Mouse (Mus musculus): ENCODE results near the gene Spag8. TPM values are rescaled to one million over a fixed set of nuclear protein-coding genes. Genes with fewer than 3 reads are reported as not detected.
A peak's percentile ranks its signal among the peaks of the same experiment; 100 is the strongest.

Gene Spag8
- 1 to 10 TPM in 3 of 4 experiments, under 1 TPM in 1; 0.58 to 2.3 (median 1.4) TPM for total RNA-seq (2022)

DNA sequence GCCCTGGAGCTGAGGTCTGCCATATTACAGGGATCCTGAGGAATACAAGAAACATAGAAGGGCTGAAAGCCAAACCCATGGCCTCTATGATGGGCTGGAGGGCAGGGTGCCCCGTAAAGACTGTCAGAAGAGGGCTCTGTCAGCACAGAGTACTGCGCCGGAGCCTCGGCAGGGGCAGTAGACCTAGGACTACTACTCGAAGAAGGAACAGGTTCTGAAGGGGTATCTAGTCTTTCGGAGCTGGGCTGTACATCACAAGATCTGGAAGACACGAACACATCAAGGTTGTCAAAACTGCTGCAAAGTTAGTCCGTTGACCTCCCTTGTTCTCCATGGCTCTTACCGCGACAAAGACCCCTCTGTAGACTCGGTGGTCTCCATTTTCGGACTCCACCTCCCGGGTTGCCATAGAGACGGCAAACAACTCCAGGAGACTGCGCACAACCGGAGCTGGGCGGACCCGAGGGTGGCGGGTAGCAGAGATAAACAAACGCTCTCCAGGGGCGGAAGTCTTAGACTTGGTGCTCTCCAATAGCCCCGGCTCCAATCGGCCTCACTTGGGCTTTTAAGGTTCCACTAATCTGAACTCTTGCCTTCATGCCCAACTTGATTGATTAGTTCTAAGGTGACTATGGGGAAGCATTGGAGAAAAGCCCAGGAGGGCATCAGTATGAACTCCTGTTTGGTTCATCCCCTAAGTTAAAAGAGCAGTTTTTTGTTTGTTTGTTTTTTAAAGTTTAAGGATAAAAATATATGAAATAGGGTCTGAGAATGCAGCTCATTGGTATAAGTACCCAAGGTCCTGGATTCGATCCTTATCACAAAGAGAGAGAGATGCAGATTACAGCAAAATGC lies at the start of gene Spag8:
Gene Spag8 (minus strand): TSS at position 434 of the 855 bp plus-strand sequence.
- DNase-seq: no peak

DNA sequence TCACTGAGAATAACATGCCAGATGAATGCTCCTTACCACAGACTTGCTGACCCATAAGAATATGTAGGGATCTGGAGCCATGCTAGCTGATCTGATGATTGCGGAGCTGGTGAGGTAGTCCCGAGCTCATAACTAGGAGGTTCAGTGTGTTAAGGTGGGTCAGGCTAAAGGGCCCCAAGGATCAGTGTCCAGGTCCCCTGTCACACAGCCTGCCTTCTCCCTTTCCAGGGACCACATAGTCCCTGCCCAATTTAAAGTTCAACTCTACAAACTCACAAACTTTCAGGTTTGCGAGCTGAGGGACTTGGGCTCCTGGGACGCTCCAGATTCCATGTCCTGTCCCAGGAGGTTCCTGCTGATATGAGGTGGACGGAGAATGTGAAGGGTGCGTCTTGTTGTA lies 47.3 kb upstream of the Spag8 start, which contains the start of gene Olfr70:
Gene Olfr70 (minus strand): TSS at position 101 of the 400 bp plus-strand sequence.
- DNase-seq: no peak

DNA sequence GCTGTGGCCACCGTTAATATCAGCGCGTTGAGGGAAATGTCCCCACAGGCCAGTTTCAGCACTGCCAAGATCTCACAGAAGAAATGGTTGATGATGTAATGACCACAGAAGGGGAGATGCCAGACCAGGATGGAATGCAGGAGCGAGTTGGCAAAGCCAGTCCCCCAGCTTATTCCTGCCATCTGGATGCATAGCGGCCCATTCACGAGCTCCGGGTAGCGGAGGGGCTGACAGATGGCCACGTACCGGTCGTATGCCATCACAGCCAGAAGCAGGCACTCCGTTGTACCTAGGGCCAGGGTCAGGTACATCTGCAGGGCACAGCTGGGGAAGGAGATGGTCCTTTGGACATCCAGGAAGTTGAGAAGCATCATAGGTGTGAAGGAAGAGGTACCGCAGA lies 43.2 kb upstream of the Spag8 start:
- no peak for DNase-seq

DNA sequence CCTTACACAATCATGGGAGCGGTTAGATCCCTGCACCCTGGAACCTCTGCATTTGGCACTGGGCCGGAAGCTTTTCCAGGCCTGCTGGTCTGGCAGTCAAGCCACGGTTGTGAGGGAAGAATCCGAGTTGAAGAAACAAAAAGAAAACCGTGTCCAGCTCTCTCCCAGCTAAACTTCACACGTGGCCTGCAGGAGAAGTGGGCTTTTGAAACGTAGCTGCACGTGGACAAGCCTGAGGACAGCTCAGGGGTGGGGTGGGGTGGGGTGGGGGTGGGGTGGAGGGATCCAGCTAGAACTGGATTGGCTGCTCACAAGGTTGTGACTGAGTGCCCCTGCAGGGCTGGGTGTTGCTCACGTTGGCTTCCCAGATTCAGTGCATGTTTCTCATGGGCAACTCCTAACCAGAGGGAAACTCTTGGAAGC lies 41.9 kb upstream of the Spag8 start:
- DNase-seq: no peak

DNA sequence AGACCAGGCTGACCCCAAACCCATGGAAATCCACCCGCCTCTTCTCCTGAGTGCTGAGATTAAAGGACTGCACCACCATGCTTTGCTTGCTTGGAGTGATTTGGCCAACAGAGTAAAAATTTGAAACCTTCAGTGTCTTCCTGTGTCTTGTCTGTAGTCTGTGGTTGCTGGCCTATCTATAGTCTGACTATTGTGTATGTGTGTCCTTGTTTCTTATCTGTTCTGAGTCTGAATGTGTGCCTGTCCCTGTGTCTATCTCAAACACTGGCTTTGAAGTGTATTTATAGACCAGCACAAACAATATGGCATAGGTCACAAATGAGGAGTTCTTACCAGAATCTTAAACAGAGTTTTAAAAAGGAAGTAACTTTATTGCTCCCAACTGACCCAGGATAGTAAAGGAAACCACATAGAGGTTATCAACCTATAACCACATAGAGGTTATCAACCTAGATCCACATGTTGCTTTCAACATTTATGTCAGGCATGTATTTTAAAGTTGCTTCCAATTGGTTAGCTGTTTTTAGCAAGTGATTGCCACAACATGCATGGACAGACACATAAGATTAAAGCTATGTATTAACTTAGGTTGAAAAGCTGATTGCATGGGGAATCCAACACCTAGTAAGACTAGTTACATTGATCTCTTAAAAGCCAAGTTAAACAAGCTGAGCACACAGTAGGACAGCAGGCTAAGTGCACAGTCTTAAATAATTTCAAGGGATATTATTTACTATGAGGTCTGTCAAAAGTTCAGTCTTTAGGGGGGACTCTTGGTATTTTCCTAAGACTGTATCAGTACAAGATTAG lies 41.2 kb upstream of the Spag8 start:
- no peak for DNase-seq

DNA sequence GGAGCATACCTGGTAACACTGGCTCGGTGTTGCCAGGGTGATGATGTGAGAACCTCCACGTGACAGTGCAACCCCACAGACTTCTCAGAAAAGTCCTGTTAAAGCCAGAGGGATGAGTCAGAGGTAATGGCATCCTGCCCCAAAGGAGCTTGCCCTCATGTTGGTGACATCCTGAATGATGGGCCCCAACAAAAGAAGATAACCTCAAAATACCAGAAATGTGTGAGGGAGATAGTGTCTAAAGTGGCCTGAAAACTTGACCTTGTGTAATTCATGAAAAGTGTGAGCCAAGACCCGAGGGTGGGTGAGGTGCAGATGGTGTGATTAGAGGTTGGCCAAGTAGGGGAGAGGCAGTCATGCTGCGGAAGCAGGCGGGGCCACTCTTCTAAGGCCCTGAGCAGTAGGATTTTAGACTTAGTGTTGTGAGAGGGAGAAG lies 40.4 kb upstream of the Spag8 start:
- peak; percentile 67 for DNase-seq

DNA sequence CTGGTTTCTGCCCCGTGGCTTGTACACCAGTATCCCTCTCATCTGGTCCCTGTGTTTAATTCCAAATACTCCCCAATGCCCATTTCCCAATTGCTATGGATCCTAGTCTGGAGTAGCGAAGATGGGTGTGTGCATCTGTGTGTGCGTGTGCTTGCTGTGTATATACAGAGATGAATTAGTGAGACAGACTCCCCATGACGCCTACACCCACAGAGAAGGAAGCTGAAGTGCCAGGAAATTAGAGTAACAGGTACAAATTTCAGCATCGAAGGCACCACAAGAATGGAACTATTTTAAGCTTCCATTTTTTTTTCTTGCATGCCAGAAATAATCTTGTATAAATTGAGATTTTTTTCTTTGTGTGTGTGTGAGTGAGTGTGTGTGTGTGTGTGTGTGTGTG lies 37.6 kb upstream of the Spag8 start:
- DNase-seq: no peak

DNA sequence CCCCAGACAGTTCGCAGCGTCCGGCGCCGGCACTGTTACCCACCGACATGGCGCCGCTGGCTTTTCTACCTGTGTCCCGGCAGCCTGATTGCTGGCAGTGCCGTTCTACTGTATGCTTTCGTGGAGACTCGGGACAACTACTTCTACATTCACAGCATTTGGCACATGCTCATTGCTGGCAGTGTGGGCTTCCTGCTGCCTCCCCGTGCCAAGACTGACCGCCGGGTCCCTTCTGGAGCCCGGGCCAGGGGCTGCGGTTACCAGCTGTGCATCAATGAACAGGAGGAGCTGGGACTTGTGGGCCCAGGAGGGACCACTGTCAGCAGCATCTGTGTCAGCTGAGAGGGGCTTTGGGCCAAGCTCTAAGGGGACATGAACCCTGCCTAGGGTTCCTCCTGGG lies 36.6 kb upstream of the Spag8 start:
- DNase-seq: no peak

DNA sequence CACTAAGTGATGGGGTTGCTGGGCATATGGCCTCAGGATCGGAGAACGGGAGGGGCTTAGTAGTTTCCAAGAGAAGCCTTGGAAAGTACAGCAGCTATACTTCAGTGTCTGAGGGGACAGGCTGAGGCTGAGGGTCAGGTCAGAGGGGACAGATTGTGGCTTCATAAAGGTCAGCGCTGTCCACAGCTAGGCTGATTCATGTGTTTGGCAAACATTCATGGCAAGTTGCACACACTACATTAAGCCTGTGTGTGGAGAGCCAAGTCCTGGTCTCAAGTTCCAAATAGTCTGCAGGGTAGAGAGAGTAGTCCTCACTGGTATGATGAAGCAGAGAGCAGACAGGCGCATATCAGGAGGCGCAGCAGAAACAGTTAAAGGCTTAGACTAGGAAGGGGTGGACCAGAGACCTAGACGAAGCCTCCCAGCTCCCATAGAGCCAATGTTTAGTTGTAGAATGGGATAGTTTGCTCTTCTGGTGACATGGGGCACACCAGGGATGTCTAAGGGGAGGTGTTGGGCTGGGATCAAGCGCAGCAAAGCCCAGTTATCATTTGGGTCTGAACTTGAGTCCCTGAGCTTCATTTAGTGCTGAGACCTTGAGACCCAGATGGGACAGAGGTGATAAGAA lies 26.1 kb upstream of the Spag8 start:
- peak; percentile 57 for DNase-seq

DNA sequence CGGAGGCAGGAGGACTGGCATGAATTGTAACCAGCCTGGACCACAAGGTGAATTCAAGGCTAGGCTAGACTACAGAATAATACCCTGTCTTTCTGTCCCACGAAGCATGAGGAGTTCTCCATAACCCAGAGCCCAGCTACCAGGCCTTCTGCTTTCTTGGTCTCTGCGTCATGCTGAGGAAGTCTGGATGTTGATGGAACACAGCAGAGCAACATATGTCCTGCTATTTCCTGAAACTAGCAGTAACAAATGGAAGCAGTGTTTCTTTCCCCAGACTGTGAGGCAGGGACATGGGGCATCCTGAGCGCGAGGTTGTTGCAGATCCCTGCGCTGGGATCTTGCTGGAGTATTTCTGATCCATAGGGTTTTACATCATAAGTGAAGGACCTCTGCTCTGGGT lies 25.1 kb upstream of the Spag8 start:
- DNase-seq: no peak

DNA sequence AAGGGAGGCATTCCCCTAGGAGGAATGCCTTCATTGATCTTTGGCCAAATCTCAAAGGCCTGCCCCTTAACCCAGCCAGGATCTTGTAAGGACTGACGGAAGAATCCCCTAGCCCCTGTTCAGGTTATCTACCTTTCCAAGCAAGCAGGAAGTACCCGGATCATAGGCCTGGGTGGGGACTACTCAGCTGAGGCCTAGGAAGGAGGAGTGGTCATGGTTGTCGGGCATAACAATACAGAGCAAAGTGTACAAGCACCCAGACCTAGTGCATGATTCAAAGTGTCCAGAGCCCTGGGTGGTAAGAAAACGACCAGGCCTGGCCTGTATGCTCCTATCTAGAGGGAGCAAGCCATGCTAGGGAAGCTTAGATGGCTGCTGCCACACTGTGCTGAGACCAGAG lies 22.2 kb upstream of the Spag8 start:
- no peak for DNase-seq

DNA sequence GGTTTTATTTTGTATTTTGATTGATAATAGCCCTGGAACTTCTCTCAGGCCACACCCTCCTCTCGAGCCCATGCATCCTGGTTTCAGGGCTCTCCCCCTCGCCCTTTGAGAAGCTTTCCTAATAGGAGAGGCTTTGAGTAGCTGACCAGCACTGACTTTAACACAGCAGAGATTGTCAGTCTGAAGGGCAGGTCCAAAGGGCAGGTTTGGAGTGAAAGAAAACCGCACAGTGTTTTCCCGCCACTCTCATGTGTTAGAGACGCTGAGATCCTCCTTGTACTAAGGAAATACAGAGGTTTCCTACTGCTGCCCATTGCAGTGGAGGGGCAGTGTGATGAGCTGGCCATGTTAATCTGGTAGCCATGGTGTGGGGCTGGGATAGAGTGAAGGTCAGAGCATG lies 21.6 kb upstream of the Spag8 start:
- DNase-seq: no peak

DNA sequence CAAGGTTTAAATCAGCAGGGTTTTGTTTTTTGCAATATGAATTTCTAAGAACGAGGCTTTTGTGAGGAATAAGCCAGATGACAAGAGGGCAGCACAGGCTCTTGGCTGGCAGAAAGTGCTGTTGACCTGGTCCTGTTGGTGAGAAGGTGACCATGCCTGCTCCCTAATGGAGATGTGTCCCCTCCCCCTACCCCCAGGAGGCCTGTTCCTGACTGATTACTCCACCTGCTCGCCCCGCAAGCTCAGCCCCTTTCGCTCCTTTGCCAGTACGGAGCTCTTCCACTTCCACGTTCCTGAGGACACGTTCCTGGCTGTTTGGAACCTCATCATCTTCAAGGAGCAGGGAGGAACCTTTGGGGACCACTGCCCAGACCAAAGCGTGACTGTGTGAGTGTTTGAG lies 20.3 kb upstream of the Spag8 start:
- DNase-seq: no peak

DNA sequence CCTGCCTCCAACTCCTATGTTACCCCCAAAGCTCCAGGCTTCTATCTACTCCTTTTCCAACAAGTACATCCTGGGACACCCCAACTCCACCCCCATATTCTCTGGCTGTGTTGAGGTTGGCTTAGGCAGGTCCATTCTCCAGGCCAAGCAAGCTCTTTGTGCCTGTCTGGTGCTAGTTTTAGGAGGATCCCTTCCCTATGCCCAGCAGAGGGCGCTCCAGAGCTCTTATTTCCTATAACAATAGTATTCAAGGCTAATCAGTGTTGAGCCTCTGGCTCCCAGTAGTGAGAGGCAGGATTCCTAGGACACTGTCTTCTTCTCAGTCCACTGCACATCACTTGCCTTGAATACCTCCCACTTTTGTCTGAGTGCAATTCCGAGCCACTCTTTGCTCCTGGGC lies 18.7 kb upstream of the Spag8 start:
- DNase-seq: peak; percentile 77

DNA sequence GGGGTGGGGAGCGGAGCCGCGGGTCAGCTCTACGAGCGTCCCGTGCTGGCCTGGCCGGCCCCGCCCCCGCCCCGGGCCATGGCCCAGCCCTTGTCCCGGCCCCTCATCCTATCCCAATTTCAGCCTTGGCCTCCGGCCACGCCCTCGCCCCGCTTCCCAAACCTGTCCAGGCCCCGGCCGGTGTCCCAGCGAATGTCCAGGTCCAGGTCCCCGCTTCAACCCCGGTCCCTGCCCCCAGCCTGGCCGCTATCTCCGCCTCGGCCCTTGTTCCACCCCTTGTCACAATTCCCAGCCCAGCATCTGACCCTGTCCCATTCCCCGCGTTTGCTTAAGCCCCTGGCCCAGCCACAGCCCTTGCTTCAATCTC lies 16.0 kb upstream of the Spag8 start:
- DNase-seq: peak; percentile 69

DNA sequence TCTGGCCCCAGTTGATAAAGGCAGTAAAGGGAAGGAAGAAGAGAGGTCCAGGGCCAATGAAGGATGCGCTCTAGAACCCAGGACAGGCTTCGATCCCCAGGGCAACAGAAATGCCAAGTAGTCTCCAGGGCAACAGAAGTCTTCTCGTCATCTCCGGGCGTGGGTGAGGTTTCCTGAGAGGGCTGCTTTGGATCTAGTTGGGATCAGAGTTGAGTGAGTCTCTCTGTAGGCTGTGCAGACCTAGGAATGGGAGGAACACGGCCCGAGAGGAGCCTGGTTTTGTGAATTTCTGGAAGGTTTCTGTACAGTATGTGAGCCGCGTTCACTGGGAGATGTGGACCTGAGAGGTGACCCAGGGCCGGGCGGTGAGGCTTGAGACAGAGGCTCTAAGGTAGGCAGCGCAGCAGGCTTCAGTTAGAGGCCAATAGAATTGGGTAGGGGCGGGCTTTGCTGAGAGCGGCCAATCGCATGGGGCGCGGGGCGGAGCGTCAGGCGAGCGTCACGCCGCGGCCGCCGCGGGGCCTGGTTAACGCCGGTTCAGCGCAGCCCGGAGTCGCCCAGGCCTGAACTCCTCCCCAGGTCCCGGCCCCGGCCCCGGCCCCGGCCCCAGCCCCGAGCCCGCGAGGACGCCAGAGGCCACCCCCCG lies 15.5 kb upstream of the Spag8 start, which contains the start of the genes Tmem8b and Fam221b:
Gene Tmem8b (plus strand): TSS at position 190 of the 646 bp plus-strand sequence.
Gene Fam221b (minus strand): TSS at position 364 of the 646 bp plus-strand sequence.
- DNase-seq: peak; percentile 84

DNA sequence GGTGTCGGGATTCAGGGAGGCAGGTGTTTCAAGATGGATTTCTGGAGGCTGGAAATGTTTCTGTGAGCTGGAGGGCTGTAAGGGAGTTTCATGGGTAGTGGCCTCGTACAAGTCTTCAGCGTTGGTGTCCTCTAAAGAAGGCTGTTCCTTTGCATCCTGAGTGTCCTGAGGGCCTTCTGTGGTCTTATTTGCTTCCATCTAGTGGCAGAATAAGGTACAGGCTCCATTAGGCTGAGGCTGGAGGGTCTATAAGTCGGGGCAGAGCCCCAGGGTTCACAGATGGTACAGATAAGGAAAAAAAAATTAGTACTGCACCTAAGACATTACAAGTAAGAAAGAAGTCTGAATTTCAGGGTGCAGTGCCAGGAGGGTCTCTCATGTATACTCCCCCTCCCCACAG lies 13.0 kb upstream of the Spag8 start:
- no peak for DNase-seq

DNA sequence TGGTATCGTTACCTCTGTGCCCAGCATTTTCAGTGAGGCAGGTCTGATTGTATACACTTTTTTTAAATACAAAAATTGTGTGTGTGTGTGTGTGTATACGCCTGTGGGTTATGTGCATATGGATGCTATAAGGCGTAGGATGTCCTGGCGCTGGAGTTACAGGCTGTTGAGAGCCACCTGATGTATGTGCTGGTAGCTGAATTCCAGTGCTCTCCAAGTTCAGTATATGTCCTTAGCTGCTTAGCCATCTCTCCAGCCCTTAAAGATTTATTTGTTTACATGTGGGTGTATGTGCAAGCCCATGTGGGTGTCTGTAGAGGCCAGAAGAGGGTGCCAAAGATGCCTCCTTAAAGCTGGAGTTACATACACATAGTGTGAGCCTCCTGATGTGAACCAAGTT lies 3.8 kb upstream of the Spag8 start:
- DNase-seq: no peak

DNA sequence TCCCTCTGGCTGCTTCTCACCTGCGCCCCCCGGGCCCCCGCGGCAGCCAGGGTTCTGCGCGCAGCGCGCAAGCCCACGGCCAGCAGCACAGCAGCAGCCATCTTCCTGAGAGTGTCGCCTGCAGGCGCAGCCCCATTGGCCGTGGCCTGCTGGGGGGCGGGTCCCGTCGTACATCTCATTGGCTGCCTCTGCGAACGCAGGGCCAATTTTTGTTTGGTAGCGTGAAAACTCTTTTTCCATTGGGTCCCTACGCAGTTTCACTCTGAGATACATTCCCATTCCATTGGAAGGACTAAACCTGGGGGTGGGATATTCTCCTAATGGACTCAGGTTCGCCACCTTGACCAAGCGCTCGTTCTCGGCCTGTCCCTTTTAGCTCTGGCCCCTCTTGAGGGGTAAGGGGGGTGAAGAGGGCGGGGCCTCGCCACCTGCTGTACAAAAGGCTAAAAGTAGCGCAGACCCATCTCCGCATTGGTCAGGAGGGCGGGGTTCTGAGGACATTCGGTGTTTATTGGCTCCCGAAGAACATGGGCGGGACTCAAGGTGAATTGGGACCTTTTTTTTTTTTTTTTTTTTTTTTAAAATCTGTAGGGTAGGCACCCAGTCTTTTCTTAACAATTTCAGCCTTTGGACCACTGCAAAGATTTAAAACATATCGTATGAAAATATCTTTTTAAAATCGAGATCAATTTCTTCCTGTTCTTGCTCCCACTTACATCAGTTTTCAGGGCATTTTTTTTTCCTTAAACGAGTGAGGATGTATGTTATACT lies 3.1 kb upstream of the Spag8 start, which contains the start of gene Hint2:
Gene Hint2 (minus strand): TSS at position 128 of the 771 bp plus-strand sequence.
- peak; percentile 97 for DNase-seq

DNA sequence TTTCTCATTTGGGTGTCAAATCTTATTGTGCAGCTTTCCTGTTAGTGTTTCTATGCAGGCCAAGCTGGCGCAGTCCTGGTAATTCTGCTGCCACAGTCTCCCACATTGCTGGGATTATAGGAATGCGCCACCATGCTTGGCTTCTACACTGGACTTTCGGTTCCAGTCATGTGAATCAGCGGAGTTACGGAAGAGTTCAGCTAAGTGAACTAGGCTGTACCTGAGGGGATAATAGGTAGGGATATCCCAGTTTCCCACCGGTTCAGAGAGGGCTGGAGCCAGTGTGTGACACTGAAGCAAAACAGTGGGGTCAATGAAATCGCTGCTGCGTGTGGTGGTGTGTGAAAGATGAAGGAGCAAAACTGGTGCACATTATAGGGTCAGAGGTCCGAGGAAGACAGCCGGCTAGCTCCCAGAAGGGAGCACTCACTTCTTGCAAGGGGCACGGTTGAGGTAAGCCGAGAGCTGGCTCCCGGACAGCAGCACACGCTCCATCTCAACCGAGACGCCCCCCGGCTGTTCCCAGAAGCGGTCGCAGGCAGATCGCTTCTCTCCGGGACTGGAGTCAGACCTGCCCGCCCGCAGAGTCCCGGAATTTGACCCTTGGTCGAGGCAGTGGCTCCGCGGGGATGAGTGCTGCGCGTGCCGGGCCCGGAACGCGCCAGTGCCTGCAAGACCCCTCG lies 2.4 kb upstream of the Spag8 start:
- DNase-seq: no peak

DNA sequence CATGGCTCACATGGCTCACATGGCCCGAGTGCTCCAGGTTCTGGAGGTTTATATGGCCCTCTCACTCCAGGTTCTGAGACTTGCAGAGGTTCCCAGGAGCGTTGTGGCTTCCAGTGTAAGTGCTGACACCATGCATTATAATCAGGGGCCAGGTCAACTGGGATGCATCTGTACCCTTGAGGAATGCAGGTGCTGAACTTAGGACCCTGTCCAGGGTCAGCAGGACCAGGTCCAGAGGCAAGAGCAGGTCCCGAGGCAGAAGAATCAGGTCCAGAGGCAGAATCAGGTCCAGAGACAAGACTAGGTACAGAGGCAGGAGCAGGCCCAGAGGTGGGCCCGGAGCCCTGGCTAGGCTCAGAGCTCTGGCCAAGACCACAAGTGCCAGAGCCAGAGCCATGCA lies 668 bp downstream of the Spag8 start:
- DNase-seq: no peak

Data from adrenal gland, adult 8-10 months (tissue).